Mouse (Mus musculus) forebrain, postnatal 0 days (tissue): Measurements from ENCODE around the gene Dab2ip. TPM values are rescaled to one million over a fixed set of nuclear protein-coding genes. Genes with fewer than 3 reads are reported as not detected.

Experiments
- ATAC-seq: fragments of 200-750 bp; cut with Nextera tagmentation; 2 replicates; pipeline ENCODE4 v1.8.0; 2017; ENCODE audit warnings: mild to moderate bottlenecking, moderate library complexity
- DNase-seq: peaks from one replicate; pipeline ENCODE4 v3.0.0-alpha.2; 2015
- H3K27ac ChIP-seq: fragments of 300-500 bp; sonication (generic); 2 replicates; pipeline ENCODE4 v1.5.1; 2014; ENCODE audit warnings: low read depth, mild to moderate bottlenecking, antibody characterized with exemption, low read length, moderate library complexity, mixed read lengths
- H3K27me3 ChIP-seq: fragments of 300-500 bp; sonication (generic); 2 replicates; pipeline ENCODE4 v1.6.1; 2014; ENCODE audit warnings: mild to moderate bottlenecking, low read length, mixed read lengths; ENCODE audit not compliant: insufficient read depth
- H3K36me3 ChIP-seq: fragments of 300-500 bp; sonication (generic); 2 replicates; pipeline ENCODE4 v1.6.1; 2014; ENCODE audit warnings: mild to moderate bottlenecking, moderate library complexity; ENCODE audit not compliant: insufficient read depth
- H3K4me1 ChIP-seq: fragments of 300-500 bp; sonication (generic); 2 replicates; pipeline ENCODE4 v1.6.1; 2014; ENCODE audit warnings: antibody characterized with exemption; ENCODE audit not compliant: insufficient read depth
- H3K4me2 ChIP-seq: fragments of 300-500 bp; sonication (generic); 2 replicates; pipeline ENCODE4 v1.6.1; 2014; ENCODE audit warnings: low read depth, mild to moderate bottlenecking, moderate library complexity
- H3K4me3 ChIP-seq: fragments of 300-500 bp; sonication (generic); 2 replicates; pipeline ENCODE4 v1.5.1; 2014; ENCODE audit warnings: low read depth, low read length, mixed read lengths
- H3K9ac ChIP-seq: fragments of 300-500 bp; sonication (generic); 2 replicates; pipeline ENCODE4 v1.6.1; 2014; ENCODE audit warnings: mild to moderate bottlenecking
- H3K9me3 ChIP-seq: fragments of 300-500 bp; sonication (generic); 2 replicates; pipeline ENCODE4 v1.6.1; 2016; ENCODE audit warnings: low read length
- CTCF ChIP-seq: sonication (generic); IDR thresholded peaks from 2 replicates; pipeline ENCODE4 v1.5.1; 2016; ENCODE audit warnings: antibody characterized with exemption, control low read depth, low read depth
- WGBS: fragments of 180-500 bp; shearing (Covaris S2); extraction: QIAGEN DNeasy Blood & Tissue Kit; methylation state at CpG from one replicate; pipeline ENCODE4 v1.1.7; 2014; 5-methylcytosine and 5-hydroxymethylcytosine counted together
- polyA plus RNA-seq: library from polyadenylated mRNA; unstranded; fragments of >200 nt; fragmentation: Nextera tagmentation; extraction: Ambion mirVana; gene quantifications from 2 replicates; pipeline ENCODE4 v1.2.1, GENCODE M21; 2015
- total RNA-seq: library from RNA; depleted of rRNA; stranded (reverse); fragments of >200 nt; gene quantifications from 2 replicates; pipeline ENCODE4 v1.2.3, GENCODE M21; 2014

The Dab2ip gene
- total and polyA plus RNA-seq, 2 experiments from 2014 or later: 65.4 to 119 TPM

DNA sequence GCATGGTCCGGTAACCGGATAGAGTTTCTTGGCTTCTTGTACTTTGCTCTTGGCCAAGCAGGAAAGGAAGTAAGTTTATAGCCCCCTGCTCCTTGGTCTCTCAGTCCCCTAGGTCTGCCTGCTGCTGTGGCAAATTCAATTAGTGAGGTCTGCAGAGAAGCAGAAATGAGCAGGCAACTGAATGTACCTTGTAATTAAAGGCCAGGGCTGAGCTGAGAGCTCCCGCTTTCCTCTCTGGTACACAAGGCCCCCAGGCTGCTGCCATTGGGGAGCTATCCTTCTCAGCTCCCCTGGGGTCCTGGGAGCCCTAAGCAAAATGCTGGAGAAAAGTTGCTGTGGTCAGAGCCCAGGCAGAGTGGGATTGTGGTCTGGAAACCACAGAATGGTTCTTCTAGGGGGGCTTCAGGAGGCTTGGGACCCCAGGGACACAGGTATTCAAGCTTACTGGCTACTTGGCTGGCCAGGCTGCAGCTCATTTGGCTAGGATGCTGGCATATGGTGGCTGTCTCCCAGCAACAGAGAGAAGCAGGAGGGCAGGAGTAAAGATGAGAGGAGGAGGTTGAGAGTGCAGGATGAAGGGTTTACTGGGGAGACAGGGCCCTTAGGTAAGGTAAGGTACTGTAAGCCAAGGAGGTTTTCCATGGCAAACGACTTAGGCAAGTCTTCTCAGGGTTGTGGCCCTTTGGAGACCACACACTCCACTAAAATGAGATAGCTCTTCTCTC, 922 bp downstream of the Dab2ip start:
- Histone ChIP-seq H3K36me3 (no peaks in the 10 kb centered on the region), H3K27ac (no peak overlapping the region), H3K4me3 (no peak overlapping the region), H3K4me2 (no peak overlapping the region), H3K9me3 (no peaks in the 10 kb centered on the region), H3K4me1 (no peaks in the 10 kb centered on the region), H3K27me3 (no peaks in the 10 kb centered on the region), H3K9ac (no peak overlapping the region)
- TF ChIP-seq CTCF: no peak
- ATAC-seq (no peak), DNase-seq (no peak)
- 68% methylated on average over 4 of the region's 4 CpGs for WGBS

DNA sequence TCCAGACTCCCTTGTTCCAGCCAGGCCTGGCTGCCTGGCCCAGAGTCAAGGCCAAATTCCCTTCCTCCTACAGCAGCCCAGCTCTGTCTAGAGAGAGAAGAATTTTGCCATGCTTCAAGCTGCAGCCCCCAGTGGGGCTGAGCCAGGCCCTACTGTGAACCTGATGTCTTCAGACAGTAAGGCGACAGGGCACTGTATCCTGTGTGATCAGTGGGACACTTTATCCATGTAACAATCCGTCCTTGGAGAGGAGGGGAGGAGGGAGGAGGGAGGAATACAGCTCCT, 1.4 kb downstream of the Dab2ip start:
- Histone ChIP-seq H3K4me2 (no peak overlapping the region), H3K4me3 (no peak overlapping the region), H3K36me3 (no peaks in the 10 kb centered on the region), H3K4me1 (no peaks in the 10 kb centered on the region), H3K9me3 (no peaks in the 10 kb centered on the region), H3K9ac (no peak overlapping the region), H3K27ac (no peak overlapping the region), H3K27me3 (no peaks in the 10 kb centered on the region)
- TF ChIP-seq CTCF: no peak
- ATAC-seq (no peak), DNase-seq (no peak)
- WGBS: 53% methylated on average over 2 of the region's 2 CpGs

DNA sequence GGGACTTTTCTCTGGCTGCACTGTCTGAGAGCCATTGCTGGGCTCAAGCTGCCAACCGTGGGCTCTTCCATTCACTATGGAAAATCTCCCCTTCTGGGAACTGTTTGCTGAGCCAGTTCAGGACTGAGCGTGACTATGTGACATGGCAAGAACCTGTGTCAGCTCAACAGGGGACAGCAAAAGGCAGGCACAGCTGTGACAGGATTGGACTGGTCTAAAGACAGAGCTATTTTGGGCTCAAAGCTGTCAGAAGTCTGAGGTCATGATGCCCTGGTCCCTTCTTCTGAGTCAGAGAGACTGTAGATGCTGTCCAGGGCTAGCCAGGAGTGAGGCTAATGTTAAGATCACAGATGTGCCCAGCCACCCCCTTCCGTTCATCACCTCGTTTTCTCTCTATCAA, 5.7 kb downstream of the Dab2ip start:
- H3K36me3 ChIP-seq: no peaks in the 10 kb centered on the region
- no peaks in the 10 kb centered on the region for H3K4me1 ChIP-seq
- DNase-seq: no peak
- no peak overlapping the region for H3K27ac ChIP-seq
- ATAC-seq: no peak
- no peak overlapping the region for H3K4me2 ChIP-seq
- no peak overlapping the region for H3K9ac ChIP-seq
- no peaks in the 10 kb centered on the region for H3K27me3 ChIP-seq
- H3K9me3 ChIP-seq: no peaks in the 10 kb centered on the region
- H3K4me3 ChIP-seq: no peak overlapping the region
- WGBS: 75% methylated on average over 4 of the region's 4 CpGs
- TF ChIP-seq CTCF: no peak

DNA sequence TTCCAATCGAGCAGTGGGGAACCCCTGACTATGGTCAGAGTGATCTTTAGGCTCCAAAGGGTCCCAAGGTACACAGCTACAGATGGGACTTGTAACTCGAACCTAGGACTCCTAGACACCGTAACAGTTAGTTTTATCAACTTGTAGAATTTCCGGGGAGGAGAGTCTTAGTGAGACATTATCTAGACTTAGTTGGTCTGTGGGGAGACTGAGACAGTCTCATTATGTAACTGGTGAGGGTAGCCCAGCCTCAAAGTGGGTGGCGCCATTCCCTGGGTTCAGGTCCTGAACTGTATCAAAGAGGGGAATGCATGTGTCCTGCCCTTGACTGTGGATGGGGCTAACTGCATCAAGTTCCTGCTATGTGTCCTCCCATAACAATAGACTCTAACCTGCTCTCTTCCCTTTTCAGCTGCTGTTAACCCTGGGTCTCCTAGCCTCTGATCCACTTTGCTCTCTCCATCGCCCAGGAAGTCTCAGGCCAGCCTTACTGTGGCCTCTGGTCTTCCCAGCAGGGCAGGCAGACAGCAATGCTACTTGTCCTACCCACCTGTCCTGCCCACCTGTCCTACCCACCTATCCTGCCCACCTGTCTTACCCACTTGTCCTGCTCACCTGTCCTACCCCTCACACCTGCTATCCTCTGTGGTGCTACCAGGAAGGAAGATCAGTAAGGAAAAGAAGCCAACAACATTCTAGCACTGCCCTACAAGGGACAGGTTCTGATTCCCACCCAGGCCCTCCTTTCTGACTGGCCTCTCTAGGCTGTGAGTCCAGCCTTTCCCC, 7.2 kb downstream of the Dab2ip start:
- no peak for ATAC-seq
- WGBS: 84% methylated on average over 6 of the region's 6 CpGs

DNA sequence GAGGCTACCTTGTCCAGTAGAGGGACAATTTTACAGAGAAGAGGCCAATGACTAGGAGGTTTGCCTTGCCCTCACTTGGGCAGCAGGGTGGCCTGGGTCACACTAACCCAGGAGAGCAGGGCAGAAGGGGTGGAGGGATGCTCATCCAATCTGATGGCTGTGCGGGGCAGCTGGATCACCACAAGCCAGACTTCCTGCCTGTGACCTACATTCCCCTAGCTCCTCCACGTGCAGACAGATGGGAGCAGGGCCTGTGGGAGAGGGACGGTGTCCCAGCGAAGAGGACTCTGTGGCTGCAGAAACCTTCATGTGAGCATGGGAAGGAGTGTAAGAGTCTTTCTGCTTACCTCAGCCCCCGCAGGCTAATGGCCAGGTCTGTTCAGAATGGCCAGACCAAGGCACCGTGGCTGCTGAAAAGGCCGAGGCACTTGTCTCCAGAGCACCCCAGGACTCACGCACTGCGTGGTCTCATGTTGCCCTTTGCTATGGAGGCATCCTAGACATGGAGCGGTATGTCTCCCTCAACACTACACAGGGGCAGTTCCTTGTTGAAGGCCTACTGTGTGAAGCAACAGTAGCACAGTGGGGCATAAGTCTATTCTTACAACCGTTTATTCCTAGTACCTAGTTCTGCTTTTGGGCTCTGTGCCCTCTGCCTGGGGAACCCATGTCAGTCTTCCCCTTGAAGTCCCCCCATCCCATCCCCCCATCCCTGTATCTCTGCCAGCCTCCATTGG, 9.1 kb downstream of the Dab2ip start:
- no peaks in the 10 kb centered on the region for H3K9me3 ChIP-seq
- H3K9ac ChIP-seq: no peak overlapping the region
- DNase-seq (no peak), ATAC-seq (no peak)
- TF ChIP-seq CTCF: no peak
- H3K4me1 ChIP-seq: no peaks in the 10 kb centered on the region
- WGBS: 83% methylated on average over 11 of the region's 11 CpGs
- no peak overlapping the region for H3K4me3 ChIP-seq
- no peak overlapping the region for H3K4me2 ChIP-seq
- no peak overlapping the region for H3K27ac ChIP-seq
- no peaks in the 10 kb centered on the region for H3K27me3 ChIP-seq
- H3K36me3 ChIP-seq: no peaks in the 10 kb centered on the region

More for the DNA sequence above, 7.2 kb downstream of the Dab2ip start:
- Histone ChIP-seq H3K4me3 (no peak overlapping the region), H3K9ac (no peak overlapping the region), H3K4me2 (no peak overlapping the region), H3K9me3 (no peaks in the 10 kb centered on the region), H3K4me1 (no peaks in the 10 kb centered on the region), H3K27ac (no peak overlapping the region), H3K36me3 (no peaks in the 10 kb centered on the region), H3K27me3 (no peaks in the 10 kb centered on the region)
- no peak for TF ChIP-seq CTCF
- no peak for DNase-seq

- Histone ChIP-seq H3K4me1 (no peaks in the 10 kb centered on the region), H3K36me3 (no peaks in the 10 kb centered on the region), H3K27ac (no peak overlapping the region), H3K9me3 (no peaks in the 10 kb centered on the region), H3K27me3 (no peaks in the 10 kb centered on the region), H3K4me2 (no peak overlapping the region), H3K9ac (no peak overlapping the region), H3K4me3 (no peak overlapping the region)
- 95% methylated on average over 4 of the region's 4 CpGs for WGBS
- ATAC-seq (no peak), DNase-seq (no peak)
- TF ChIP-seq CTCF: no peak
Observed at GRCm38 (mm10) chr2:35567694-35568149, 9.7 kb downstream of the Dab2ip start.

GRCm38 (mm10) chr2:35570743-35571142, 12.7 kb downstream of the Dab2ip start:
- no peak overlapping the region for H3K27ac ChIP-seq
- no peak overlapping the region for H3K4me2 ChIP-seq
- H3K9me3 ChIP-seq: no peaks in the 10 kb centered on the region
- H3K27me3 ChIP-seq: no peaks in the 10 kb centered on the region
- no peak for TF ChIP-seq CTCF
- ATAC-seq (no peak), DNase-seq (no peak)
- no peak overlapping the region for H3K9ac ChIP-seq
- no peaks in the 10 kb centered on the region for H3K36me3 ChIP-seq
- H3K4me1 ChIP-seq: no peaks in the 10 kb centered on the region
- WGBS: 55% methylated on average over 4 of the region's 4 CpGs
- no peak overlapping the region for H3K4me3 ChIP-seq
